Mouse (Mus musculus) erythroid progenitor cell, adult 5-6 weeks (primary cell): ENCODE data around the gene Sertad1. TPM values are rescaled to one million over a fixed set of nuclear protein-coding genes. Genes with fewer than 3 reads are reported as not detected.

ENCODE experiments used
- ATAC-seq: replicated peaks from 2 replicates; pipeline ENCODE4 v1.8.0; 2016; ENCODE audit warnings: moderate number of reproducible peaks, mild to moderate bottlenecking, moderate TSS enrichment, inconsistent platforms; ENCODE audit not compliant: poor library complexity, low FRiP score, severe bottlenecking
- total RNA-seq, 2 experiments: library from RNA; stranded (forward) in 1 of 2; stranded (reverse) in 1 of 2; fragments of 150-400 nt in 1 of 2; fragments of 186-747, 209-891 nt in 1 of 2; gene quantifications; 2 replicates each; pipeline versions ENCODE4 v1.2.3 to v1.2.4; 2015 to 2017; ENCODE audit warnings: low replicate concordance in 2 of 2

Gene Sertad1
- total RNA-seq (2015; ENCODE audit: low replicate concordance): 1.7 and 6.8 TPM in 2 replicates
- total RNA-seq (2017; ENCODE audit: low replicate concordance): 5.5 and 7.0 TPM in 2 replicates

GRCm38 (mm10) chr7:27486770-27487697 lies at the start of gene Sertad1:
Gene Sertad1 (plus strand): TSS chr7:27486910.
- ATAC-seq: peak; percentile 77

- ATAC-seq: peak; percentile 84
Measured at GRCm38 (mm10) chr7:27437544-27437943, 49.2 kb upstream of the Sertad1 start.

- ATAC-seq: no peak
Measured at GRCm38 (mm10) chr7:27440014-27440413, 46.7 kb upstream of the Sertad1 start.

- no peak for ATAC-seq
Measured at GRCm38 (mm10) chr7:27446051-27446450, 40.7 kb upstream of the Sertad1 start.

GRCm38 (mm10) chr7:27446521-27447418 lies 39.9 kb upstream of the Sertad1 start:
- no peak for ATAC-seq

- ATAC-seq: peak; percentile 79
Measured at GRCm38 (mm10) chr7:27447419-27448286, 39.1 kb upstream of the Sertad1 start, which contains the start of the genes Sptbn4 and Blvrb. Gene Sptbn4 (minus strand): TSS chr7:27447686. Gene Blvrb (plus strand): TSS chr7:27447978.

- peak; percentile 71 for ATAC-seq
Measured at GRCm38 (mm10) chr7:27448421-27449206, 38.1 kb upstream of the Sertad1 start.

- peak; percentile 57 for ATAC-seq
Measured at GRCm38 (mm10) chr7:27449256-27449862, 37.4 kb upstream of the Sertad1 start.

GRCm38 (mm10) chr7:27451359-27451758 lies 35.4 kb upstream of the Sertad1 start:
- ATAC-seq: no peak

GRCm38 (mm10) chr7:27452206-27452770 lies 34.4 kb upstream of the Sertad1 start:
- no peak for ATAC-seq

- ATAC-seq: peak; percentile 67
Measured at GRCm38 (mm10) chr7:27454461-27455121, 32.1 kb upstream of the Sertad1 start.

- ATAC-seq: no peak
Measured at GRCm38 (mm10) chr7:27455273-27455672, 31.4 kb upstream of the Sertad1 start.

GRCm38 (mm10) chr7:27458614-27459013 lies 28.1 kb upstream of the Sertad1 start:
- 0 out of 2 replicates have a peak, but pooled peaks have one; percentile 40 for ATAC-seq

GRCm38 (mm10) chr7:27459640-27460039 lies 27.1 kb upstream of the Sertad1 start:
- no peak for ATAC-seq

- ATAC-seq: no peak
Measured at GRCm38 (mm10) chr7:27460477-27460876, 26.2 kb upstream of the Sertad1 start.

- no peak for ATAC-seq
Measured at GRCm38 (mm10) chr7:27467648-27468047, 19.1 kb upstream of the Sertad1 start.
